Mouse (Mus musculus): ENCODE data around the gene Magt1. TPM values are rescaled to one million over a fixed set of nuclear protein-coding genes. Genes with fewer than 3 reads are reported as not detected.
"Not testable (repeated sequence)": the region's sequence is repeated elsewhere in the genome, so short reads cannot be mapped to it uniquely, and the experiment has no call there.

Magt1 gene
- polyA plus RNA-seq, 1 experiment: 1.3 TPM

- H3K27ac ChIP-seq (ENCODE audit: control insufficient read depth, insufficient read depth, low read depth, low read length): no peak overlapping the region
- H3K27me3 ChIP-seq (ENCODE audit: control insufficient read depth, insufficient read depth, low read length): no peaks in the 10 kb centered on the region
- H3K4me3 ChIP-seq (ENCODE audit: control insufficient read depth, low read depth, low read length): no peak overlapping the region
These were observed 87.2 kb downstream of the Magt1 start for GRCm38 (mm10) chrX:105924326-105925070.

GRCm38 (mm10) chrX:105923896-105924295 lies 87.8 kb downstream of the Magt1 start:
- Histone ChIP-seq H3K27me3 (ENCODE audit: control insufficient read depth, insufficient read depth, low read length) (no peaks in the 10 kb centered on the region), H3K36me3 (ENCODE audit: control insufficient read depth, insufficient read depth, low read length) (no peaks in the 10 kb centered on the region), H3K4me3 (ENCODE audit: control insufficient read depth, low read depth, low read length) (no peak overlapping the region), H3K27ac (ENCODE audit: control insufficient read depth, insufficient read depth, low read depth, low read length) (no peak overlapping the region), H3K4me1 (ENCODE audit: control insufficient read depth, insufficient read depth, low read length) (peaks cover 3% of the 10 kb centered on the region; the same call in 1 of the 2 replicates)
- TF ChIP-seq CTCF (IDR thresholded peaks at IDR 0.05; ENCODE audit: control insufficient read depth, insufficient read depth, insufficient replicate concordance, low read depth, low read length) (no peak), POLR2A (IDR thresholded peaks at IDR 0.05; ENCODE audit: control insufficient read depth, low read depth, low read length) (no peak)

More at GRCm38 (mm10) chrX:105924326-105925070, 87.2 kb downstream of the Magt1 start:
- no peaks in the 10 kb centered on the region for H3K36me3 ChIP-seq (ENCODE audit: control insufficient read depth, insufficient read depth, low read length)
- peaks cover 3% of the 10 kb centered on the region; the same call in 1 of the 2 replicates for H3K4me1 ChIP-seq (ENCODE audit: control insufficient read depth, insufficient read depth, low read length)
- no peak for TF ChIP-seq CTCF (IDR thresholded peaks at IDR 0.05; ENCODE audit: control insufficient read depth, insufficient read depth, insufficient replicate concordance, low read depth, low read length)
- no peak for TF ChIP-seq POLR2A (IDR thresholded peaks at IDR 0.05; ENCODE audit: control insufficient read depth, low read depth, low read length)

GRCm38 (mm10) chrX:105922986-105923385 lies 88.7 kb downstream of the Magt1 start:
- H3K27me3 ChIP-seq (ENCODE audit: control insufficient read depth, insufficient read depth, low read length); H3K4me3 ChIP-seq (ENCODE audit: control insufficient read depth, low read depth, low read length); H3K36me3 ChIP-seq (ENCODE audit: control insufficient read depth, insufficient read depth, low read length); H3K4me1 ChIP-seq (ENCODE audit: control insufficient read depth, insufficient read depth, low read length); H3K27ac ChIP-seq (ENCODE audit: control insufficient read depth, insufficient read depth, low read depth, low read length): not testable (repeated sequence)

GRCm38 (mm10) chrX:105921421-105921820 lies 90.3 kb downstream of the Magt1 start:
- no peak for TF ChIP-seq POLR2A (IDR thresholded peaks at IDR 0.05; ENCODE audit: control insufficient read depth, low read depth, low read length)
- TF ChIP-seq CTCF (IDR thresholded peaks at IDR 0.05; ENCODE audit: control insufficient read depth, insufficient read depth, insufficient replicate concordance, low read depth, low read length): no peak

More at GRCm38 (mm10) chrX:105921421-105921820, 90.3 kb downstream of the Magt1 start:
- Histone ChIP-seq H3K27ac (ENCODE audit: control insufficient read depth, insufficient read depth, low read depth, low read length) (no peak overlapping the region), H3K4me3 (ENCODE audit: control insufficient read depth, low read depth, low read length) (no peak overlapping the region), H3K4me1 (ENCODE audit: control insufficient read depth, insufficient read depth, low read length) (peaks cover 3% of the 10 kb centered on the region; the same call in 1 of the 2 replicates), H3K36me3 (ENCODE audit: control insufficient read depth, insufficient read depth, low read length) (no peaks in the 10 kb centered on the region), H3K27me3 (ENCODE audit: control insufficient read depth, insufficient read depth, low read length) (no peaks in the 10 kb centered on the region)

Other genes starting within 250 kb of the Magt1 start
- gene Fgf16, start 247.6 kb downstream of the Magt1 start, polyA plus RNA-seq (2012; rRNA removed): not detected in 2 replicates
- gene Atrx, start 82.5 kb downstream of the Magt1 start, polyA plus RNA-seq (2012; rRNA removed): 3.1 and 4.6 TPM in 2 replicates
- gene Cox7b, start 3.8 kb upstream of the Magt1 start, polyA plus RNA-seq (2012; rRNA removed): 10.1 and 10.3 TPM in 2 replicates
- 1.4 and 2.7 TPM in 2 replicates for gene Atp7a, start 15.4 kb upstream of the Magt1 start, polyA plus RNA-seq (2012; rRNA removed)
- gene Tlr13, start 131.3 kb upstream of the Magt1 start, polyA plus RNA-seq (2012; rRNA removed): 0.05 TPM in 2 replicates
- gene Pgk1, start 175.2 kb upstream of the Magt1 start, polyA plus RNA-seq (2012; rRNA removed): 11.9 and 13.5 TPM in 2 replicates
- gene Taf9b, start 209.3 kb upstream of the Magt1 start, polyA plus RNA-seq (2012; rRNA removed): 11.1 and 14.7 TPM in 2 replicates
- gene Fnd3c2, start 243.5 kb upstream of the Magt1 start, polyA plus RNA-seq (2012; rRNA removed): not detected in 2 replicates